Mouse (Mus musculus) CH12.LX (cell line): ENCODE measurements around the gene Adprhl2.

ENCODE experiments used
- CTCF ChIP-seq, 2 experiments: IDR thresholded peaks in 1 of 2; conservative IDR thresholded peaks in 1 of 2; 2 replicates each; pipeline ENCODE4 v1.5.1; 2011 to 2012; ENCODE audit warnings: low read depth in 2 of 2, low read length in 2 of 2, improper control_type of control experiment in 1 of 2, inconsistent platforms in 1 of 2, mild to moderate bottlenecking in 1 of 2, moderate library complexity in 1 of 2
- JUND ChIP-seq: conservative IDR thresholded peaks from 2 replicates; pipeline ENCODE4 v1.6.1; 2011; ENCODE audit warnings: low read depth, low read length, improper control_type of control experiment
- MAX ChIP-seq: IDR thresholded peaks from 2 replicates; pipeline ENCODE4 v1.6.1; 2011; ENCODE audit warnings: low read length, improper control_type of control experiment
- MYC ChIP-seq: IDR thresholded peaks from 2 replicates; pipeline ENCODE4 v1.6.1; 2011; ENCODE audit warnings: low read depth, mild to moderate bottlenecking, improper control_type of control experiment, low read length
- POLR2A ChIP-seq: IDR thresholded peaks from 2 replicates; pipeline ENCODE4 v1.6.1; 2011; ENCODE audit warnings: low read depth, mild to moderate bottlenecking, improper control_type of control experiment, low read length
- SMC3 ChIP-seq: IDR thresholded peaks from 2 replicates; pipeline ENCODE4 v1.6.1; 2011; ENCODE audit warnings: low read depth, low read length, improper control_type of control experiment
- TCF12 ChIP-seq: IDR thresholded peaks from 2 replicates; pipeline ENCODE4 v1.6.1; 2014; ENCODE audit warnings: low read depth, mild to moderate bottlenecking, inconsistent platforms, low read length, improper control_type of control experiment
- ZKSCAN1 ChIP-seq: IDR thresholded peaks from 2 replicates; pipeline ENCODE4 v1.6.1; 2012; ENCODE audit warnings: low read depth, inconsistent platforms, low read length, improper control_type of control experiment, borderline replicate concordance
- ZMIZ1 ChIP-seq: IDR thresholded peaks from 2 replicates; pipeline ENCODE4 v1.6.1; 2012; ENCODE audit warnings: low read depth, mild to moderate bottlenecking, inconsistent platforms, low read length, improper control_type of control experiment

- TF ChIP-seq ZKSCAN1 (no peak), POLR2A (no peak), SMC3 (no peak), JUND (no peak), CTCF (conservative IDR thresholded peaks at IDR 0.05 in 1 of 2, IDR thresholded peaks at IDR 0.05 in 1 of 2; ENCODE audit: low read depth in 2 of 2, low read length in 2 of 2) (no peak), MAX (no peak), TCF12 (no peak), MYC (no peak), ZMIZ1 (no peak)
Observed at GRCm38 (mm10) chr4:126291196-126291595, 30.3 kb downstream of the Adprhl2 start.
